Mouse (Mus musculus): ENCODE results near the gene Flrt1. TPM values are rescaled to one million over a fixed set of nuclear protein-coding genes. Genes with fewer than 3 reads are reported as not detected.

The Flrt1 gene
- total RNA-seq, 1 experiment from 2014 or later, result 0.12 TPM

DNA sequence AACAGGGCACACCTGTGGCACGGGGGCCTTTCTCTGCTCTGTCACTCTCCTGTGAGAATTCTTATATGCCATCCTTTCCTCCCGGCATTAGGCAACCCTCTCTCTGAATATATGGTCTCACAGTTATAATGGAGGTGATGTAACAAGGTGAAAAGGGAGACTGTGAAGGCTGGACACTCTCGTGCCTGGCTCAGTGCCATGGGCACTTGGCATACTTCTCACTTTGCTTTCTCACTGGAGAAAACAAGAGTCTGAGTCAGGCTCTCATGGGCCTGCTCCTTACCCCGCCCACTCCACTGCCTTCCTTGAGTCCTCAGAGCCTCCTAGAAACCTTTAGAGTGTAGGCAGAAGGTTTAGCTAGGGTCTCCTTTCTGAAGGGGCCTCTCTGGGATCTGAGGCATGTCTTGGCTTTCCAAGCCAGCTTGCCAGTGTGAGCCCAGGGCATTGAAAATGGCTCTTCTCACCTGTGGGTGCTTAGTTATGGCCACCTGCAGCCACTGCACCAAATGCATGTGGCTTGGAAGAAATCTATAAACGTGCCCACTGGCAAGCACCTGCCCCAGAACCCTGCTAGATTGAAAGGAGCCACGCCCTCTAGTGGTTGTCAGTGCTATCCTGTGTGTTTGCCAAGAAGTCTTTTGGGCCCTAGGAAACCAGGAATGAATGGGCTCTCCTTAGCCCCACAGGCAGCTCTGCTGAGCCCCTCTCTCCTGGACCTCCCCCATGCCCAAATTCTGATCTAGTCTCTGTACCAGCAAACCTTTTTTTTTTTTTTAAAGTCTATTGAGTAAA lies 2.8 kb upstream of the Flrt1 start:
- no peak for ATAC-seq (ENCODE audit: extremely low read depth, insufficient number of reproducible peaks, low FRiP score, poor library complexity, severe bottlenecking)

- ATAC-seq (ENCODE audit: extremely low read depth, insufficient number of reproducible peaks, low FRiP score, poor library complexity, severe bottlenecking), result no peak
These were observed 1.6 kb upstream of the Flrt1 start for GRCm38 (mm10) chr19:7107174-7107573.

- no peak for ATAC-seq (ENCODE audit: extremely low read depth, insufficient number of reproducible peaks, low FRiP score, poor library complexity, severe bottlenecking)
These were observed 1.0 kb upstream of the Flrt1 start for GRCm38 (mm10) chr19:7106566-7106965.

DNA sequence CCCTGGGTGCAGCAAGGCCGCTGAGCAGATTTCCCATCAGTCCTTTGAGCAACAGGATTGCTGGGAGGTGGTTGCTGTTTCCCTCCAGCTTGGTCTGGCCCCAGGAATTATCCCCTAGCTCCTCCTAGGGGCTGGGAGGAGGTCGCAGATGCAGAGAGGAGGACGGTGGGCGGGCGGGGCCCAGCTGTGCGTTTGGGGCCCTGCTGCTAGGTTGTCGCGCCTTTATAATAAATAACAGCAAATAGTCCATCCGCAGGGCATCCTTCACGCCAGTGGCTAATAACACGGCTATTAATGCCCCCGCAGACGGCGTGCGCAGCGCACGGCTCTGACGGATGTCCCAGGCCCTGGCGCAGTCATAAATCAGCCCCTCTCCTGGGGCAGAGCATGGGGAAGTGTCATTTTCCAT lies 1.5 kb downstream of the Flrt1 start:
- ATAC-seq (ENCODE audit: extremely low read depth, insufficient number of reproducible peaks, low FRiP score, poor library complexity, severe bottlenecking), result no peak

GRCm38 (mm10) chr19:7103349-7103992 lies 2.1 kb downstream of the Flrt1 start:
- ATAC-seq (ENCODE audit: extremely low read depth, insufficient number of reproducible peaks, low FRiP score, poor library complexity, severe bottlenecking), result no peak

- ATAC-seq (ENCODE audit: extremely low read depth, insufficient number of reproducible peaks, low FRiP score, poor library complexity, severe bottlenecking), result no peak
These were observed 3.5 kb downstream of the Flrt1 start for GRCm38 (mm10) chr19:7102039-7102438.

DNA sequence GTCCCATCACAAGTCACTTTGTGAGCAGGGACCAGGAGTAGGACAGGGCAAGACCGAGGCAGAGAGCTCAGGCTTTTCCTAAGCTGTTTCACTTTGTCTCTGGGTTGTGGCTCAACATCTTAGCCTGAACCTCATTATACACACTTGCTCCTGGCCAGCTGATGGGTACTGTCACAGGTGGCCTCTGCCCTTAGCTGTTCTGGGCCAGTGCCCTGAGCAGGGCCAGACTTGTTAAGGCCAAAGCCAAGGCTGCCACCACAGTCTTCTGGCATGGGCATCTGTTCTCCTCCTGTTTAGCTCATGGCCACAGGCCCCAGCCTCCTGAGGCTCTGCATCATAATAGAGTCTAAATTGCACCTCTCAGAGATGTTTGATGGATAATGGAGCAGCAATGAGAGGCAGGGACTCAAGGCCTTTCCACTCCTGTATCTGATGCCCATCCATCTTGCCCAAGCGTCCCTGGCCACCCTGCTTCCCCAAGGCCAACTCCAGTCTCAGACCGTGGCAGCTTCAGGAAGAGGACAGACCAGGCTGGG lies 5.8 kb downstream of the Flrt1 start:
- ATAC-seq (ENCODE audit: extremely low read depth, insufficient number of reproducible peaks, low FRiP score, poor library complexity, severe bottlenecking), result no peak

DNA sequence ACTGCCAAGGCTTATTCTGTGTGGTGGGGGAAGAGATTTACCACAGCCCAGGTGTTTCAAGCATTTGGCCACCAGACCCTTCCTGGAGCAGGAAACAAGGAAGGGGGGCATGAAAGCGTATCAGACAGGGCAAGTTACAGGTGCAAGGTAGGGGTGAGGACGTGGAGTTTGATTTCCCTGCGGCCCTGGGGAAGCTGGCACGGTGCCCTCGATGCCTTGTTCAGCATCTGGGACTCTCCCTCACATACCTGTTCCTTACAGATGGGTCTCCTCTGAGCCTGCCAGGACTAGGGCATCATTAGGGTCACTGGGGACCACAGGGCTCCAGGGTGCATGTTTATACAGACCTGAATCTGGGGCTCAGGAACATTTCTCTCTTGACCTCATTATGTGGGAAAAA lies 12.8 kb downstream of the Flrt1 start:
- ATAC-seq (ENCODE audit: extremely low read depth, insufficient number of reproducible peaks, low FRiP score, poor library complexity, severe bottlenecking), result no peak

DNA sequence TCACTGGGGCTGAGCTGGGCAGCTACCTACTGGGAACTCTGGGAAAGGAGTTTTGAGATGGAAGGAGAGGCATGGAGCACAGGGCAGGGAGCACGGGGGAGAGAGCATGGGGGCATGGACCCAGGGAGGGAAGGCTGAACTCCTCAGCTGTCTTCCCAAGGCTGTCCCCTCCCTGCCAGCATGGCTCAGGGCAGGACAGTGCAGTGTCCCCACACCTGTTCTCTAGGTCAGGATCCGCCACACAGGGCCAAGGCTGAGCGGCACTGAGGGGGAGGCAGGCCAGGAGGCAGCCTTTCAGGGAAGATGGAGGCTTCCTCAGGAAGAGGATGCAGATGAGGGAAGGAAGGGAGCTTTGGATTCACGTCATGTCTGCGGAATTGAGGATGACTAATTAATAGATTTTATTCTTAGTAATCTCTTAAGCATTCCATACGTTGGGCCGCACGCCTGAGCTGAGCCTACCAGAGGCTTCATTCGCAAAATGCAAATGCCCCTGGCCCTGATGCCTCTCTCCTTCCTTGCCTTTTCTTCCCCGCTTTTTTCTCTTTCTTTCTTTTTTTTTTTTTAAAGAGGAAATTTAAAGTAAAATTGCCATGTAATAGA lies 14.0 kb downstream of the Flrt1 start:
- ATAC-seq (ENCODE audit: extremely low read depth, insufficient number of reproducible peaks, low FRiP score, poor library complexity, severe bottlenecking), result no peak

DNA sequence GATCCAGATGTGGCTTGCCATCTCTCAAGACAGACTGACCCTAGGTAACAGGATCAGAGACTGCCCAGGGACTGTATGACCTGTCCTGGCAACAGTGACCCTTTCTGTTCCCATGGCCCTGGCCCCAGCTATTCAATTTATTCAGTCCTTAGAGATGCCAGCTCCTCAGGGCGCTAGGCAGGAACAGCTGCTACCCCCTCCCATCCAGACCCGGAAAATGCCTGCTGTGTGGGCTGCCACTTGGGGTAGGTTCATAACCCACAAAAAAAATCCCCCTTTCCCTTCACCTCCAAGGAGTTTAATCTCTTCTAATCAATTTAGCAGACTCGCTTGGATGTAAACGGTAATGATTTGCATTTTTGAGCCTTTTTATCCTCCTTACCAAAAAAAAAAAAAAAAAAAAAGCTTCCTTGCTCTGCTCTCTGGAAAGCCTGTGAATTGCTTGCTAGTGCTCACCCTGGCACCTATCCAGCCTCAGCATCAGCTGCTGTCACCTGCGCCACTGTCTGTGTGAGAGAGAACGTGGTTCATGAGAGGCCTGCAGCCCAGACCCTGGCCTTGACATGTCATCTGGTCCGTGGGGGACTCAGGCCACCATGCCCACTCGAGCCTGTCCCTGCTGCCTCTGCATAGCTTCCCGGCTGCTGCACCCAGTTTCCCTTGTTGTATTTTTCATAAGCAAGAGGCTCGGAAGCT lies 15.0 kb downstream of the Flrt1 start:
- no peak for ATAC-seq (ENCODE audit: extremely low read depth, insufficient number of reproducible peaks, low FRiP score, poor library complexity, severe bottlenecking)

GRCm38 (mm10) chr19:7089842-7090251 lies 15.7 kb downstream of the Flrt1 start:
- ATAC-seq (ENCODE audit: extremely low read depth, insufficient number of reproducible peaks, low FRiP score, poor library complexity, severe bottlenecking), result no peak

DNA sequence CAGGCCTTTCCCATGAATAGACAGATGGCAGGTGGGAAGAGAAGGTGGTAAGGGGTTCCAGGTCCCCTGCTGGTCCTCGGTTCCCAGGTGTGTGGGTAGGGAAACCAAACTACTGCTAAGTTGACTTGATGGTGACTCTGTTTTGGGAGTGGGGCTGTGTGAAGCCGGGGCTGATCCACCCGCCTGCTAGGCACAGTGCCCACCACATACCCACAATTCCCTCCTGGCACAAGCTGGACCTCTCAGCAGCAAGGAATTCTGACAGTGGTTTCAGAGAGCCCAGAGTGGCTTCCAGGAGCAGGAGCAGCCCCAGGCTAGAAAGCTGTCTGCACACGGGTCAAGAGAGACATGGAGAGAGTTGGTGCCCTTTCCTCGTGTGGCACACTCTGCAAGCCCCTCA lies 16.5 kb downstream of the Flrt1 start:
- ATAC-seq (ENCODE audit: extremely low read depth, insufficient number of reproducible peaks, low FRiP score, poor library complexity, severe bottlenecking), result no peak

DNA sequence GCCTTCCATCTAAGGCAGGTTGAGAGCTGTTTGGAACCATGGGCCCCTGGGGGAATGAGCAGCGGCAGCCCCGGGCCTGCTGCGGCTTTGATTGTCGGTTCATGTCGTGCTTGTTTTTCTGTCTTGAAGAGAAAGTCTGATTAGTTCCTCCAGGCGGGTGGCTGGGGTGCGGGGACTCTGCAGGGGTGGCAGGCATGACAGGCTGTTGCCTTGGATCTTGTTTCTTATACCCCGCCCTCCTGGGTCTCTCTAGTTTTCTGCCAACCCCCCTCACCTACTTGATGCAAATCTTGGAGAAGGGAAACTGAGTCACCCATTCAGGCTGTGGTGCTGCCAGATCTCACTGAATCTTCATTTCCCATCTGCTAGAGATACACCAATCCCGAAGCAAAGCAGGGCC lies 17.0 kb downstream of the Flrt1 start:
- no peak for ATAC-seq (ENCODE audit: extremely low read depth, insufficient number of reproducible peaks, low FRiP score, poor library complexity, severe bottlenecking)

GRCm38 (mm10) chr19:7084734-7085133 lies 20.8 kb downstream of the Flrt1 start:
- no peak for ATAC-seq (ENCODE audit: extremely low read depth, insufficient number of reproducible peaks, low FRiP score, poor library complexity, severe bottlenecking)

GRCm38 (mm10) chr19:7083035-7083794 lies 22.3 kb downstream of the Flrt1 start:
- ATAC-seq (ENCODE audit: extremely low read depth, insufficient number of reproducible peaks, low FRiP score, poor library complexity, severe bottlenecking), result no peak

DNA sequence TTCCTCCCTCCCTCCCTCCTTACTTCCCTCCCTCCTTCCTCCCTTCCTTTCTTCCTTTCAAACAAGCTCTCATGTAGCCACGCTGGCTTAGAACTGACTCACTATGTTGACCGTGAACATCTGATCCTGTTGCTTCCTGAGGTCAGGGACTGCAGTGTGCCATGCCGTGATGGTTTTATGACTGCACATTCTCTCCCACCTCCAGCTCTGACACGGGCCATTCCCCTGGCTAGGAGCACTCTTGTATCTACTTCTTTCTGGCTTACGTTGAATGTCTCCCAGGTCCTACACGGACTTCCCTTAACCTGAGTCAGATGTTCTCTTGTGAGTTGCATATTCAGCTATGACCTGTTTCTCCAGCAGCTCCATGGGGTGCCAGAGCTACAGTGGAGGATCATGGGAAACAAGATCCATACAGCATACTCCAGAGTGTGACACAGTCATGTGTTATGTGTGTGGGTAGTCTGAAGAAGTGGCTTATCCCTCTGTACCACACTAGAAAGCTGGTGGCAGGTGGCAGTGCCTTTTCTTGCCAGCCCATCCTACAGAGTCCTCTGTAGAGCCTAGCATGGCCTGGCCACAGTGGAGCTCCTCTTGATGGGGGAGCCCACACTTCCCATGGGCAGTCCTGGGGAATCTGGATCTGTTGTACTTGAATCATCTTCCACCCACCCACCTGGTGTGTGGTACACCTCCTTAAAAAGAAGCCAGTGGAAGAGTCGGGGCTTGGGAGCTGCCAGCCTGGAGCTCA lies 23.8 kb downstream of the Flrt1 start:
- ATAC-seq (ENCODE audit: extremely low read depth, insufficient number of reproducible peaks, low FRiP score, poor library complexity, severe bottlenecking), result no peak

GRCm38 (mm10) chr19:7078271-7078670 lies 27.3 kb downstream of the Flrt1 start:
- no peak for ATAC-seq (ENCODE audit: extremely low read depth, insufficient number of reproducible peaks, low FRiP score, poor library complexity, severe bottlenecking)

DNA sequence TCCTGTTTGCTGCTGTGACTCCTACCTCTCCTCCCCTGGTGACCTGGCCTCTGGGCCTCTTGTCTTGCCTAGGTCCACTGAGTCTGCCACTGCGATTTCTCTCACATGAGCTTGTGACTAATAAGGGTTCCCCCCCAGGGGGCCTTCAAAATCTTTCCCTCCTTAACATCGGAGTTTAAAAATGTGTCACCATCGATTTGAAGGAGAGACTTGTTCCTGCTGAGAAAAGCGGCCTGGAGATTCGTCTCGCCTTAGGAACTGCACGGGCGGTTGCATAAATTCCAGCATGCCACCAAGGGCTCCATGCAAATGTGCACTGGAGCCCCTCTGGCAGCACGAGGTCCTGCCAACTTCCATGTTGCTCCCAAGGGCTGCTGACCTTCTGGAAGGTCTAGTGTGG lies 27.9 kb downstream of the Flrt1 start:
- ATAC-seq (ENCODE audit: extremely low read depth, insufficient number of reproducible peaks, low FRiP score, poor library complexity, severe bottlenecking), result no peak

All from neutrophil, adult 5-6 weeks (primary cell).